Mouse (Mus musculus) mature B cell (primary cell): Measurements from ENCODE around the gene Ankrd66.
"Not testable (repeated sequence)": the region's sequence is repeated elsewhere in the genome, so short reads cannot be mapped to it uniquely, and the experiment has no call there.

ENCODE experiments used
- in situ Hi-C: fragments of 300-500 bp; cut with MboI; formaldehyde crosslinking; loops from 2 replicates; pipeline ENCODE4 v1.14.3; 2019

The Ankrd66 gene

DNA sequence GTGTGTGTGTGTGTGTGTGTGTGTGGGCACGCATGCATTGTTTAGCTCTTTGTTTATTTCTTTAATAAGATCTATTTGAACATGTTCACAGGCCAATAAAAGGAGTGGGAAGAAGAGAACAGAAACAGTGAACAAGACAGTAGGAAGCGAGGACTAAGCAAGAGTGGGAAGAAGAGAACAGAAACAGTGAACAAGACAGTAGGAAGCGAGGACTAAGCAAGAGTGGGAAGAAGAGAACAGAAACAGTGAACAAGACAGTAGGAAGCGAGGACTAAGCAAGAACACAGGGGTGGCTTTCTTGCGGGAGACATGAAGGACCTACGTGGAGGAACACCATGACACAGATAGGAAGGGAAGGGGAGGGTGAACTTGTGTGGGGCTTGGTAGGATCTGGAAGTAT lies 6.6 kb downstream of the Ankrd66 start:
- in situ Hi-C loops: not testable (repeated sequence)

DNA sequence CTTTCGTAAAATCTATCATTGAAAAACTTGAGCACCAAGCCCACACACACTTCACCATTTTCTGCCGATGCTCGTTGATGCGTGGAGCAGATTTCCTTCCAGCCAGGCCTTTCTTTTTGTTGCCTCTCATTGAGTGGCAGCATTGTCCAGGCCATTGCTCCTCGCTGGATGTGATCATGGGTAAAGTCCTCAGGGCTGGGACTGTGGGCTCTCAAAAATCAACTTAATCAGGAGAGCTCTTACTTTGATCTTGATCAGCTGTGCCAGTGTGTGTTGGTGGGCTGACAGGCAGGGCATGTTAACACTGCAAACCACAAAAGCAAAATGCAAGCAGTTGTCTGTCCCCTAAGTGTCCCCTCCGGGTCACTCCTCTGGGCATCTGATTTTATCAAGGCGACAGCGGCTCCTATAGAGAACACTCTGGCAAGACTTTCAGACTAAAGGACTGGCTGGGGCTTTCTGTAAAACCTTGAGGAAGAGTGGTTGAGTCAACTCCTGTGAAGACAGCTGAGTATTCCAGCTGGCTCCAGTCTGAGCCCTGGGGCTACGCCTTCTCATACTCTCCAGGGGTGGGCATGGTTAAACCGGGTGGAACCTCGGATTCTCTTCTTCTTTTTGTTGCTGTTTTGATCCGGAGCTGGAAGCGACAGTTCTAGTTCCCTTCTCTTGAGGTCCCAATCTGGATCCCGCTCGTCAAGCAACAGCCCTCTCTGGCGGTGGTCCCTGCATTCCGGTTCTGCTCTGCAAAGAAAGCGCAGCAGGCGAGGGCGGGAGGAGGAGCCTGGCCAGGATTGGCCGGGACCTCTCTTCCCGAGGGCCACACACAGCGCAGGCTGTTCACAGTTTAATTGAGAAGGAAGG lies 8.8 kb downstream of the Ankrd66 start:
- in situ Hi-C loops: no loop called here

DNA sequence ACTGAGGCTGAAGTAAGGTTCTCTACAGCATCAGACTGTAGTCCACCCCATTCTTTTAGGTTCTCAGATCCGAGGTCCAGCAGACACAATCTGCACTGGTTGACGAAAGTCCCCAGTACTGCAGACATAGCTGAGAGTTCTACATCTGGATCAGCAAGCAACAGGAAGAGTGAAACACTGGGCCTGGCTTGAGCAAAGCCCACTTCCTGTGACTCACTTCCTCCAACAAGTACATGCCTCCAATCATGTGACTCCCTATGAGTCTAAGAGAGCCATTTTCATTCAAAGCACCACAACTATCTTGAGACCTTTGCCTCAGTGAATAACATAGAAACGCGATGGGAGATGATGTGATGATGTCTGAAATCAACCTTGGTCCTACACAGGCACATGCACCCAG lies 12.2 kb downstream of the Ankrd66 start:
- in situ Hi-C loops: no loop called here

DNA sequence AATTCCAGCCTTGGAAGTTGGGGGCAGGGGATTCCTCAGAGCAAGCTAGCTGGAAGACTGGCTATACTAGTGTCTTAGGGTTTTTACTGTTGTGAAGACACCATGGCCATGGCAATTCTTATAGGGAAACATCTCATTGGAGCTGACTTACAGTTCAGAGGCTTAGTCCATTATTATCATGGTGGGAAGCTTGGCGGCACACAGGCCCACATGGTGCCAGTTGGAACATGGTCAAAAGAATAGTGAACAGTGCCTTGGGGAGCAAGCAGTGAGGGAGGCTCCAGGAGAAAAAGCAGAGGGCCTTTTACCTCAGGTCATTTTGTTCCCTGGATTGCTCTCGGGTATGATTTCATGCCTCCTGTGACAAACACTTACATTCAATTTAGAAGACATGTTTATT lies 12.9 kb downstream of the Ankrd66 start:
- in situ Hi-C loops: no loop called here

DNA sequence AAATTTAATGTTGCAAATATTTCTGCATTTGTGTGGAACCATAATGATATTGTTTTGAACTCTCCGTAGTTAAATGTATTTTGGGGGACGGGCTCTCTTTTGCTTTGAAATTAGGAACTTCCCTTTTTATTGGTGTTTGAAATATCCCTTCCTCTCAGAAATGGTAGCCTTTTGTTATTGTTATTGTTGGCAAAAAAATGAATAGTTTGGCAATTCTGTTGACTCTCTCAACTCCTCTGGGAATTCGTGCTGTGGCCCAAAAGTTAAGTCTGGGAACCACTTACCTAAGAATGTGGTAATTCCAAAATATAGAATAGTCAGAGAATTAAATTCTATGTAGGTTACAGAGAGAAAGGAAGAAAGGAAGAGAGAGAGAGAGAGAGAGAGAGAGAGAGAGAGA lies 23.3 kb downstream of the Ankrd66 start:
- in situ Hi-C loops: no loop called here

DNA sequence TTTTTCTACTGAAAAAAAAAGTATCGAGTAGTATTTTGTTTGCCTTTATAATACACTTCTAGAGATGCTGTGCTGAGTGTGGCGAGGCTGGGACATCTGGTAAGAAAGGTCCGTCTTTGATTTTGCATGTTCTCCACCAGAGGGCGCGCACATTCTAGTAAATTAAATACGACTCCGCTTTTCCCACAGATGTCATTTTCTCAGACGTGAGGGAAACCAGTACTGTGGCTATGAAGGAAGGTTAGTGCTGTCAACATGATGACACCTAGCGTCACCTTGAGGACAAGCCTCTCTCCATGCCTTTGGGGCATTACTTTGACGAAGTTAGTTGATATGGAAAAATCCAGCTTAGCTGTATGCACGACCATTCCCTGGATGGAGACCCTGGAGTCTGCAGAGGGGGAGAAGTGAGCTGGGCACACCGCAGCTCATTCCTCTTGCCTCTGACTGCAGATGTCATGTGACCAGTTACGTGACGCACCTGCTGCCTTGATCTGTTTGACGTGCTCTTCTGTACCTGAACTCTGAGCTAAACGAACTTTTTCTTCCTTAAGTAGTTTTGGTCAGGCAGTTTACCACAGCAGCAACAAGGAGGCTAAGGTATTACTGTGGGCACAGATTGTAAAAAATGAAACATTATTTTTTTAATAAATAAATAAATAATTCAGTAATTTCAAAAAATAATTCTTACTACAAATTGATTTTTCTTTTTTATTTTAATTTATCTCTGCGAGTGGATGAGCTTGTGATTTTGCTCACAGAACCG lies 24.6 kb downstream of the Ankrd66 start:
- in situ Hi-C loops: loop anchor here (10.0 kb wide), 1 partner anchor 96 kb away; no protein-coding TSS in a partner anchor

DNA sequence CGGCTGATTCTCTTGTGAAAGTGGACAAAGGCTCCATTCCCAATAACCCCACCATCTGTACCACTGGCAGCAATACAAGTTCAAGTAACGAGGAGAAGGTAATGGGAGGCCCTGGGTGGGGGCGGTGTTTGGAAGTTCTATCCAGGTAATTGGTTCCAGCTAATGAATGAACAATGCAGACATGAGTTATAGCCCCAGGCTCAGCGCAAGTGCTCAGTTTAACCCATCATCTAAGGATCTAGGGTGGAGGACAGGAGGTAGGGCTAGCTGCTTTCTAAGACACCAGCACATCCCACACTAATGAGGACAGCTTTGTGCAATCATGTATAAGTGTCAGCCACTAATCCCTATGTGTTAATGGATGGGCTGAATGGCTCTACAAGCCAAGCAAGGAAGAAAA lies 32.7 kb downstream of the Ankrd66 start:
- in situ Hi-C loops: loop anchor here (10.0 kb wide), 1 partner anchor 104 kb away; no protein-coding TSS in a partner anchor

DNA sequence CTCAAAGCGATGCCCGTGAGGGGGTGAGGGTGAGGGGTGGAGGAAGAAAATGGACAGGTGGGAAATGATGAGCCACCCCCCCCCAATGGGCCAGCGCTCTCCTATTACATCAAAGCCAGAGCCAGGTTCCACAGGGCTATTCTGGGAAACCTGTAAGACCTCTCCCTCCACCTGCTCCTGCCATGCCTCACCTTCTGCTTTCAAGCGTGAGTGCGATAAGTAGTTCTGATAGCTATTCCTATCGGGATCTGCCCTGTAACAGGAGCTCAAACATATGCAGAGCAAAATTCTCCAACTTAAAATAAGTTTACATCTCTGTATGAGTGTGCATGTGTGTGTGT lies 38.9 kb downstream of the Ankrd66 start:
- in situ Hi-C loops: no loop called here

DNA sequence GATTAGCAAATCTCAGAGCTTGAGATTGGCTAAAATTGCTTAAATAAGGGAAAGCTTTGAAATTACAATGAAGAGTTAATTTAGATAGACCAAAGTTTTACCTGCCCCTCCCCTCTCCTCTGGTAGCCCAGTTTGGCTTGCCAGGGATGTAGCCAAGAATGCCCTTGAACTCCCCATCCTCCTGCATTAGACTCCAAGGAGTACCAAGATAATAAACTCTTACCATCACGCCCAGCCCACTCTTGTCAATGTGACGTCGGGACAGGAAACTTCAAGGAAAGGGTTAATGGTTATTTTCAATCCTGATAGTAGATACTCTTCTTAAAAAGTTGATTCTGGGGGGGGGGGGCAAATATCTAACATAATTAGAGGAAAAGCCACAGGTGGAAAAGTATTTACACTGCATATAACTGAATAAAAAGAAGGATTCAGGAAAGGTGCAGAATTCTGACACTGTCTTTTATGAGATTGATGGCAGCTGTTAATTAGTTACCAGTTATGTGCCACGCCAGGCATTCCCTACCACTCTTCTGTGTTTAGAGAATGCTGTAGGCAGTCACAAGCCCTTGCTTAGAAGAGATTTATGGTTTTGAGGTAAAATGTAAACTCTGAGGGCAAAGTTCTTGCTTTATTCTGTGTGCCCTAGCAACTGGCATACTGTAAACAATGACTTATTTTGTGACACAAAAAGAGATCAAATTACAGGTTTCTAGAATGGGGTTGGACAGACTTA lies 39.4 kb downstream of the Ankrd66 start:
- in situ Hi-C loops: no loop called here

DNA sequence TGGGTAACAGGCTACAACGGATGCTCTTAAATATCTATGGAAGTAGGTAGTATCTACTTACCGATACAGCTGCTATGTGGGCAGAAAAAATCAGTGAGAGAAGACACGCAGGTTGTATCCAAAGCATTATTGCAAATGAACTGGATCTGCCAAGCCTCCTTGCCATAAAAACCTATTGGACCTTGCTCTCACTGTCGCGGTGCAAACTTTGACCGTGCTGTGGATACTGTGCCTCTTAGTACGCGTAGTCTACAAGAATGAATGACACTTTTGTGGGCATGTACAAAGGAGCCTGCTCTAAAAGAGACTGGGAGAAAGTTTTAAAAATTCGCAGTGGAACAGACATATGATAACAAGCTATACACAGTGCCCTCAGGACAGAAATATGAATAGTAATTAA lies 40.8 kb downstream of the Ankrd66 start, which contains the start of gene Mep1a:
Gene Mep1a, minus strand, starts transcription at position 221 of the 400 bp plus-strand sequence.
- in situ Hi-C loops: no loop called here

DNA sequence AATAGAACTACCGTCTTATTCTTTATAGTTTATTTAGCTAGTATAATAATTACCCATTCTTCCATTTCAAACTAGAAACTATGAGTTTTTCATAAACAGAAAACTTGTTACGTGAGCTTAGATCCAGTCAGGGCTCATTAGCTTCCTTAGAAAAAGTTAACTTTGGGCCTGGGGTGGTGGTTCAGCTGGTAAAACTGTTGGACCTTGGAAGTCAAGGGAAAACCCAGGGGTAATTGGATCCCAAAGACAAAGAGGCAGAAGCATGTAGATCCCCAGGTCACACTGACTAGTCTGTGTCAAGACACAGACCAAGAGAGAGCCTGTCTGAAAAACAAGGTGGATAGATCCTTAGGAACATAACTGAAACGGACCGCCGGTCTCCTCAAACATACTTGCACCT lies 41.8 kb downstream of the Ankrd66 start:
- in situ Hi-C loops: no loop called here

DNA sequence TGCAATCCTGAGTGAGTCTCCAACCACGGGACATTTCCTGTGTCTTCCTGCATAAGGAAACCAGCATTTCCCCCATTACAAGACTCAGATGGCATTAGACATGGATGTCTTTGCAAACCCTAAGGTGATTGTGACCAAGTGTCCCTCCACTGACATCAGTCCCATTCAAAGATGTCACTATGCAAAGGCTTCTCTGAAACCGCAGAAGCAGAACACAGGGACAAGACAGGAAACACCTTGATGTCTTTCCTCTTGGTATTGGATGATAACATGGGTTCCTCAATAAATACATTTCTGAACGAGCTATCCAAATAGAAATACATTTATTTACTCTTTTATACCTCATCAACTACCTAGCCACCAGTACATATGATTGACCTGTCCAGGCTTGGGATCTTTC lies 42.2 kb downstream of the Ankrd66 start:
- in situ Hi-C loops: no loop called here

DNA sequence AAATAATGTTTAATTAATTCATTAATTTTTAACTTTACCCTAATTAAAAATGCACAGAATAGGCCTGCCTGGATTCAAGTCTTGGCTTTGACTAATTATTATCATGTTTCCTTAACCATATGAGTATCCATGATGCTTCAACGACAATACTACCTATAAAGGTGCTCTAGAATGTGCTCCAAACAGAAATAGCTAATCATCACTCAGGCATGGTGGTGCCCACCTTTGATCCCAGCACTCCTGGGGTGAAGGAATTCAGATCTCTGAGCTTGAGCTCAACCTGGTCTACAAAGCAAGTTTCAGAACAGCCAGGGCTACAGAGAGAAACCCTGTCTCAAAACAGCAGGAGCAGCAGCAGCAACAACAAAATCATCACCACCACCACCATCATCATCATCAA lies 42.9 kb downstream of the Ankrd66 start:
- in situ Hi-C loops: no loop called here

DNA sequence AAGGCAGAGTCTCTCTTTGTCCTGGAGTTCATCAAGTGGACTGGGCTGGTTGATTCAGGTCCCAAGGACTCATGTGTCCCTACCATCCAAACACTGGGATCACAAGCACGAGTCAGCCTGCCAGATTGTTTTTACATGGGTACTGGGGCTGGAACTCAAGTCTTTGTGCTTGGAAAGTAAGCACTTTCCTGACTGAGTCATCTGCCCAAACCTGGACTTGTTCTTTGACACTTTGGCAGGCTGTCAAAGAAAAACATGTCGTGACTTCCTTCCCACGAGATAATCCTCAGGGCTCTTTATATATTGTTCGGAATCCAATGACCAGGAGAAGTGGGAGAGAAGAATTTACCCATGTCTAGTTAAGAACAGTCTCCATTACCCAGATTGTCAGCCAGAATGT lies 45.9 kb downstream of the Ankrd66 start:
- in situ Hi-C loops: no loop called here

DNA sequence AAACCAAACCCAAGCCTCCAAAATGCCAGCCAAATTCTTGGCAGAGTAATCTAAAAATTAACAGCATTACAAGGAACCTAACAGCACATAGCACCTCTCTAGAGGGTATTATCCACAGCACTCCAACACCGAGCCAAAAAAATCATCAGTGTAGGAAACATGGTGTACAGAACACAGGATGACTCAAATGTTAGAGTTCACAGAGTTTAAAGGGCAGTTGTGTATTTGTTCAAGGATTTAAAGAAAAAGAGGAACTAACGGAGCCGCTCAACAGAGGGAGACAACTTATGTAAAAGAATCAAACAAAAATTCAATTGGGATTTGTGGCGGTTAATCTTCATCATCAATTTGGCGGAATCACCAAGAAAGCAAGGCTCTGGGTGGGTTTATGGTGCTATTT lies 47.9 kb downstream of the Ankrd66 start:
- in situ Hi-C loops: no loop called here

DNA sequence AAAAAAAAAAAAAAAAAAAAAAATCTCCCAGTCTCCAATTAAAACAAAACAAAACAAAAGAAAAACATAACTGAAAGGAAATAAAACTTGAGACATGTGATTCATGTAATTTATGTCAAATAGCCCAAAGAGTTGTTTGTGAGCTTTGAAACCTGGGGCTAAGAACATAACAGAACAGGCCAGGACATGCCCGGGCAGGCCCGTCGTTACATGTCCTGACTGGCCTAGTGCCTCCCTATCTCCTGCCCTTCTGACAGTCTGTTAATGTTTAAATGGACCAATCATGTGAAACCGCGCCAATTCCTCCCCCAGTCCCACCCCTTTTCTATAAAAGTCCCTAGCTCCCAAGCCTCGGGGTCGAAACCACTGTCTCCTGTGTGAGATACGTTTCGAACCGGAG lies 53.1 kb downstream of the Ankrd66 start:
- in situ Hi-C loops: not testable (repeated sequence)

DNA sequence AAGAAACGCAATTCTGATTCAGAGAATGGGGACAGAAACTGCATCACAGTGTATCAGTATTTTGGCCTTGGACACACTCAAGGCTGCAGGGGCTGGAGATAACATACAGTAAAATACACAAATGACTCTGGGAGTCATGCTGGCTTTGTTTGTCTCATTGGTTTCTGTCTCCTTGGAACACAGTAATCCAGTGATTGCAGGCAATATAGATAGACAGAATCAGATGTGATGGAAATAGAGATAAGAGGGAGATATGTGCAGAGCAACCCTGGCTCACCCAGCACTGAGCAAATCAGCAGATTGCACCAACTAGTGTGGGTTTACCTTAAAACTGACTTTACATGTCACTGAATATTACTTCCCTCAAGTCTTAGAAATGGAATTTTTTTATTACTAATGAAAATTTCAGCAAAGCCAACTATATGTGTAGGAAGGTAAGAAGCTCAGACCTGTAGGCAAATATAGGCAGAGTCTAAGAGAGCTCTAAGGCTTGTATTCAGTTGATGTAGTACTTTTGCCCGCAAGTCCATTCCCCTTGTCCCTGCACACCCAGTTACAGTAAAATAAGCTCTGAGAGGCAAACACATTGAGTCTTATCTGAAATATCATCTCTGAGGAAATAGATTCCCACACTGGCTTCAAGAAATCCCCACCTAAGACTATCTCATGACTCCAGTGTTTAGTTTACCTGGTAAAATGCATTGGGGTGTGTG lies 54.8 kb downstream of the Ankrd66 start:
- in situ Hi-C loops: no loop called here

DNA sequence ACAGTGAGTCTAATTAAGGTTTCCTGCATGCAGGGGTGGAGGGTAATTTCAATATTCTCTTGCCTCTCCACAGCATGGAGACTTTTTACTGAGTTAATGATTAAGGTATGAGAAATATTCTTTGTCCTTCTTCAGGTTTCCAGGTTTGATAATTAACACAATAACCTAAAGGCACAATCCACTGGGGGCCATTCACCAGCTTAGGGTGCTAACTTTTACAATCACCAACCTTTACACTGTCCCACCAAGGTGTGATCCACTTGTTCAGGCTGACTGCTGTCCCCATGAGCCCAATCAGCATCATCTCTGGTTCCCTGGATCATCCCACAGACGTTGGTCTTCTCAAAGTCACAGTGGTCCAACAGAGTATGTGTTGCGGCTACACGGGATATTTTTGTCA lies 57.5 kb downstream of the Ankrd66 start:
- in situ Hi-C loops: no loop called here
